Mouse (Mus musculus) liver, embryonic 14.5 days (tissue): ENCODE measurements around the gene Pde4d. TPM values are rescaled to one million over a fixed set of nuclear protein-coding genes. Genes with fewer than 3 reads are reported as not detected.

Experiments used
- ATAC-seq: fragments of 200-750 bp; cut with Nextera tagmentation; 2 replicates; pipeline ENCODE4 v1.8.0; 2017; ENCODE audit warnings: moderate number of reproducible peaks, mild to moderate bottlenecking, moderate library complexity; ENCODE audit not compliant: insufficient read depth
- DNase-seq, 3 experiments: peaks; one replicate each; pipeline ENCODE4 v3.0.0-alpha.2; 2012 to 2013; ENCODE audit warnings: low read depth in 3 of 3, low spot score in 3 of 3
- H3K27ac ChIP-seq: fragments of 300-500 bp; sonication (generic); 2 replicates; pipeline ENCODE4 v1.5.1; 2014; ENCODE audit warnings: moderate library complexity, mild to moderate bottlenecking, control low read depth, inconsistent platforms
- H3K27me3 ChIP-seq: fragments of 300-500 bp; sonication (generic); 2 replicates; pipeline ENCODE4 v1.6.1; 2014; ENCODE audit warnings: mild to moderate bottlenecking, low read length, moderate library complexity; ENCODE audit not compliant: control insufficient read depth, insufficient read depth
- H3K36me3 ChIP-seq: fragments of 300-500 bp; sonication (generic); replicated peaks from 2 replicates; pipeline ENCODE4 v1.6.1; 2014; ENCODE audit warnings: low read depth; ENCODE audit not compliant: control insufficient read depth, insufficient read depth
- H3K4me1 ChIP-seq, 2 experiments: fragments of 200-500 bp in 1 of 2; fragments of 300-500 bp in 1 of 2; sonication (generic) in 1 of 2; replicated peaks; 2 replicates each; pipeline ENCODE4 v1.6.1; 2012 to 2014; ENCODE audit warnings: antibody characterized with exemption in 1 of 2, inconsistent platforms in 1 of 2, low read length in 1 of 2; ENCODE audit not compliant: control insufficient read depth in 2 of 2, insufficient read depth in 2 of 2
- H3K4me2 ChIP-seq: fragments of 300-500 bp; sonication (generic); 2 replicates; pipeline ENCODE4 v1.6.1; 2014; ENCODE audit warnings: low read depth, mild to moderate bottlenecking, control low read depth, moderate library complexity
- H3K4me3 ChIP-seq, 2 experiments: fragments of 200-500 bp in 1 of 2; fragments of 300-500 bp in 1 of 2; sonication (generic) in 1 of 2; 2 replicates each; pipeline ENCODE4 v1.5.1; 2012 to 2014; ENCODE audit warnings: low read depth in 2 of 2, low read length in 2 of 2, mild to moderate bottlenecking in 2 of 2, control low read depth in 1 of 2, inconsistent platforms in 1 of 2, moderate library complexity in 1 of 2; ENCODE audit not compliant: insufficient read depth in 1 of 2
- H3K9ac ChIP-seq: fragments of 300-500 bp; sonication (generic); replicated peaks from 2 replicates; pipeline ENCODE4 v1.6.1; 2014; ENCODE audit warnings: mild to moderate bottlenecking, control low read depth, moderate library complexity
- H3K9me3 ChIP-seq: fragments of 300-500 bp; sonication (generic); 2 replicates; pipeline ENCODE4 v1.6.1; 2016; ENCODE audit warnings: low read length, mixed read lengths; ENCODE audit not compliant: control insufficient read depth
- CTCF ChIP-seq: IDR thresholded peaks from 2 replicates; pipeline ENCODE4 v1.5.1; 2016; ENCODE audit warnings: antibody characterized with exemption, low read depth, control low read depth
- EP300 ChIP-seq: IDR thresholded peaks from 2 replicates; pipeline ENCODE4 v1.6.1; 2016; ENCODE audit warnings: antibody characterized with exemption, low read depth
- WGBS: fragments of 180-500 bp; shearing (Covaris S2); extraction: QIAGEN DNeasy Blood & Tissue Kit; methylation state at CpG from one replicate; pipeline ENCODE4 v1.1.7; 2014; ENCODE audit not compliant: insufficient replicate concordance; 5-methylcytosine and 5-hydroxymethylcytosine counted together
- polyA plus RNA-seq, 2 experiments: library from polyadenylated mRNA; depleted of rRNA in 1 of 2; stranded (reverse) in 1 of 2; unstranded in 1 of 2; fragments of >200 nt; fragmentation: Nextera tagmentation in 1 of 2; extraction: Ambion mirVana in 1 of 2; gene quantifications; 2 replicates each; pipeline versions ENCODE4 v1.2.1 to v1.2.3; 2012 to 2014

Pde4d gene
- polyA plus RNA-seq, 2 experiments: 4.9 to 8.6 TPM

DNA sequence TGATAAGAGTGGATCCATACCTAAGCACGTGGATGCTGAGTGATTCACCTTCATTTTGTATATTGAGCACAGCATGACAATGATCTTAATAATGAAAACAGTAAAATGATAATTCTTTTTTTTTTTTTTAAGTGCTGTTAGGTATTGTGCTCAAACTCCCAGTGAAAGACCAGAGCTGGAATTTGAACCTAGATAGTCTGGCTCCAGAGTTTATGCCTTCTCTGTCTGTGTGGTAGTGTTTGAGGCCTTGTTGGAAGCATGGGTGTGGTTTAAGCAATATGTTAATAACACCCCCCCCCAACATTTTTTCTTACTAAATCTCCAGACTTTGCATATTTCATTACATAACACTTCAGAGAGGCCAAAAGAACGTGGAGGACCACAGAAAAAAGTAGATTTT is 44.6 kb downstream of the Pde4d start:
- TF ChIP-seq EP300 (no peak), CTCF (no peak)
- Histone ChIP-seq H3K9ac (no peak overlapping the region), H3K4me1 (no peaks in the 10 kb centered on the region), H3K4me3 (no peak overlapping the region), H3K4me2 (no peak overlapping the region), H3K9me3 (no peaks in the 10 kb centered on the region), H3K27me3 (no peaks in the 10 kb centered on the region), H3K36me3 (no peaks in the 10 kb centered on the region), H3K27ac (no peak overlapping the region)
- ATAC-seq: no peak
- DNase-seq: no peak
- WGBS: 47% methylated on average over 2 of the region's 2 CpGs

DNA sequence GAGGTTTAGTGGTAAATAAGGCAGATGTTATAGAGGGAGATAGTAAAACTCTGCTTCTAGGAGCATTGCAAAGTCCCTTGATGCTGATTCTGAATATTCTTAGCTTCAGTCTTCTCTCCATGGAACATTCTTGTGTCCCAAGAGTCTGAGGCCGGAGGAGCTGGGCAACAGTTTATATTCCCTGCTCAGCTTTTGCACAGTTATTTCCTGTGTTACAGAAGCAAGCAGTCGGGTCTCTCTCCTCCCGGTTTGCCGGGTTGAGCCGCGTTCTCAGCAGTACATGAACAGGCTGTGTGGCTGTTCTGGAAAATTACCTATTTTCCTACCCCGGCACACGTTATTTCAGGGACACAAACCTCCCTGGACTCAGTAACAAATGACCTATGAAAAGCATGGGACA is 48.0 kb downstream of the Pde4d start:
- Histone ChIP-seq H3K36me3 (no peaks in the 10 kb centered on the region), H3K4me1 (no peaks in the 10 kb centered on the region), H3K9me3 (no peaks in the 10 kb centered on the region), H3K9ac (no peak overlapping the region), H3K4me2 (no peak overlapping the region), H3K27me3 (no peaks in the 10 kb centered on the region), H3K27ac (no peak overlapping the region), H3K4me3 (no peak overlapping the region)
- ATAC-seq (no peak), DNase-seq (no peak)
- TF ChIP-seq EP300 (no peak), CTCF (no peak)
- WGBS: 40% methylated on average over 8 of the region's 8 CpGs

GRCm38 (mm10) chr13:108498247-108498743 is 48.5 kb downstream of the Pde4d start:
- H3K4me1 ChIP-seq: no peaks in the 10 kb centered on the region
- TF ChIP-seq EP300 (no peak), CTCF (no peak)
- H3K36me3 ChIP-seq: no peaks in the 10 kb centered on the region
- H3K4me2 ChIP-seq: no peak overlapping the region
- H3K27ac ChIP-seq: no peak overlapping the region
- H3K4me3 ChIP-seq: no peak overlapping the region
- H3K9me3 ChIP-seq: no peaks in the 10 kb centered on the region
- no peak for ATAC-seq
- DNase-seq: no peak
- 45% methylated on average over 9 of the region's 9 CpGs for WGBS
- H3K27me3 ChIP-seq: no peaks in the 10 kb centered on the region
- H3K9ac ChIP-seq: no peak overlapping the region

DNA sequence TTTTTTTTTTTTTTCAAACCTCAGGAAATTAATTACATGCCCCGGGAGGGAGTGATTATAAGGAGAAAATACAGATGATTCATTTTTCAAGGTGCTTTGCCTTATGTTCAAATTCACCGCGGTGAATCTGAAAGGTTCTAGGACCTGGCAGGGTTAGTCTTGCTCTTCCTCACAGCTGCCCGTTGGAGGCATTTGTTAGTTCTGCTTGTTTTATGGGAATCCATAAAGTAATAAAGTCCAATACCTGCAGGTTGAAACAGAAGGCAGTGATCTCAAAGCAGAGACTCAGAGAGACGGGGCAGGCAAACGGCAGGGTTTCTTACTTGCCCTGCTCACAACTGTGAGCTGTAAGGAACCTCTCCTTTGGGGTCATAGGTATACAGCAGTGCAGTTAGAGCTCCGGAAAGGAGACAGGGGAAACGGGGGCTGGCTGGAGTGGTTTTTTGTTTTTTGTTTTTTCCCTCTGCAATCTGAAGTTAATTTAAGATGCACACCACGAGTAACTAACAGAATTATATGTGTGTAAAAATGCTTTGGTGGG is 49.1 kb downstream of the Pde4d start:
- H3K27ac ChIP-seq: no peak overlapping the region
- H3K4me3 ChIP-seq: no peak overlapping the region
- H3K9ac ChIP-seq: no peak overlapping the region
- 41% methylated on average over 9 of the region's 9 CpGs for WGBS
- H3K4me2 ChIP-seq: no peak overlapping the region
- ATAC-seq (no peak), DNase-seq (no peak)
- TF ChIP-seq EP300 (no peak), CTCF (no peak)
- H3K4me1 ChIP-seq: no peaks in the 10 kb centered on the region
- H3K36me3 ChIP-seq: no peaks in the 10 kb centered on the region
- H3K27me3 ChIP-seq: no peaks in the 10 kb centered on the region
- H3K9me3 ChIP-seq: no peaks in the 10 kb centered on the region

GRCm38 (mm10) chr13:108501386-108501785 is 51.6 kb downstream of the Pde4d start:
- Histone ChIP-seq H3K4me1 (no peaks in the 10 kb centered on the region), H3K27me3 (no peaks in the 10 kb centered on the region), H3K27ac (no peak overlapping the region), H3K9me3 (no peaks in the 10 kb centered on the region), H3K9ac (no peak overlapping the region), H3K4me2 (no peak overlapping the region), H3K4me3 (no peak overlapping the region), H3K36me3 (no peaks in the 10 kb centered on the region)
- WGBS: 43% methylated on average over 1 of the region's 1 CpGs
- no peak for DNase-seq
- no peak for TF ChIP-seq CTCF
- TF ChIP-seq EP300: no peak
- no peak for ATAC-seq
